Mouse (Mus musculus) liver (tissue): ENCODE measurements around the gene Eif4enif1.
"Not testable (repeated sequence)": the region's sequence is repeated elsewhere in the genome, so short reads cannot be mapped to it uniquely, and the experiment has no call there.

Experiments used
- DNase-seq: peaks from one replicate; pipeline ENCODE4 v3.0.0-alpha.2; 2020; ENCODE audit warnings: mixed read lengths

The Eif4enif1 gene

GRCm38 (mm10) chr11:3181971-3182370, 20.2 kb upstream of the Eif4enif1 start:
- not testable (repeated sequence) for DNase-seq

- not testable (repeated sequence) for DNase-seq
These were observed 19.5 kb upstream of the Eif4enif1 start for GRCm38 (mm10) chr11:3182707-3183106.

GRCm38 (mm10) chr11:3193363-3193762, 8.8 kb upstream of the Eif4enif1 start, which contains the start of gene Sfi1:
Sfi1 (minus strand) TSS chr11:3193463.
- DNase-seq: no peak

GRCm38 (mm10) chr11:3200636-3201035, 1.6 kb upstream of the Eif4enif1 start:
- DNase-seq: not testable (repeated sequence)

- DNase-seq: peak; percentile 12
These were observed 614 bp upstream of the Eif4enif1 start for GRCm38 (mm10) chr11:3201326-3202230.

- peak; percentile 67 for DNase-seq
These were observed 719 bp downstream of the Eif4enif1 start for GRCm38 (mm10) chr11:3202781-3203441.

- DNase-seq: no peak
These were observed 1.6 kb downstream of the Eif4enif1 start for GRCm38 (mm10) chr11:3203771-3204170.

GRCm38 (mm10) chr11:3205207-3205606, 3.0 kb downstream of the Eif4enif1 start:
- DNase-seq: no peak

GRCm38 (mm10) chr11:3206783-3207182, 4.6 kb downstream of the Eif4enif1 start:
- DNase-seq: no peak

GRCm38 (mm10) chr11:3212526-3212925, 10.3 kb downstream of the Eif4enif1 start:
- no peak for DNase-seq

- DNase-seq: no peak
These were observed 20.9 kb downstream of the Eif4enif1 start for GRCm38 (mm10) chr11:3223105-3223504.

GRCm38 (mm10) chr11:3227113-3227512, 24.9 kb downstream of the Eif4enif1 start:
- no peak for DNase-seq

- no peak for DNase-seq
These were observed 30.1 kb downstream of the Eif4enif1 start for GRCm38 (mm10) chr11:3232248-3232647.

- DNase-seq: no peak
These were observed 31.5 kb downstream of the Eif4enif1 start for GRCm38 (mm10) chr11:3233704-3234103.

- no peak for DNase-seq
These were observed 33.1 kb downstream of the Eif4enif1 start for GRCm38 (mm10) chr11:3235277-3235676.

- no peak for DNase-seq
These were observed 40.2 kb downstream of the Eif4enif1 start for GRCm38 (mm10) chr11:3242395-3242794.

GRCm38 (mm10) chr11:3243771-3244170, 41.6 kb downstream of the Eif4enif1 start:
- no peak for DNase-seq

GRCm38 (mm10) chr11:3247387-3247786, 45.2 kb downstream of the Eif4enif1 start:
- DNase-seq: no peak

GRCm38 (mm10) chr11:3259537-3259936, 57.3 kb downstream of the Eif4enif1 start:
- DNase-seq: no peak

- DNase-seq: peak; percentile 23
These were observed 63.3 kb downstream of the Eif4enif1 start for GRCm38 (mm10) chr11:3265291-3266078.

GRCm38 (mm10) chr11:3266079-3266685, 64.0 kb downstream of the Eif4enif1 start, which contains the start of gene Drg1:
Drg1 (minus strand) TSS chr11:3266415.
- peak; percentile 96 for DNase-seq

- no peak for DNase-seq
These were observed 64.9 kb downstream of the Eif4enif1 start for GRCm38 (mm10) chr11:3267133-3267532.
